Mouse (Mus musculus) left cerebral cortex, postnatal 4 days (tissue): ENCODE measurements around the gene Itgad. TPM values are rescaled to one million over a fixed set of nuclear protein-coding genes. Genes with fewer than 3 reads are reported as not detected.
A peak's percentile ranks its signal among the peaks of the same experiment; 100 is the strongest.

Source experiments
- DNase-seq: peaks from one replicate; pipeline ENCODE4 v3.0.0-alpha.2; 2022
- intact Hi-C: fragments of 180-260 bp; cut with DNase I; formaldehyde crosslinking; loops from one replicate; pipeline ENCODE4 v1.15.1; 2025
- total RNA-seq, 2 experiments: library from RNA; stranded (reverse); gene quantifications; 2 replicates each; pipeline ENCODE4 v1.2.3; 2021

Gene Itgad
- total RNA-seq, 2 experiments from 2014 or later: 0.22 to 0.66 TPM

- intact Hi-C loops: loop anchor here (10.0 kb wide), 1 partner anchor 175 kb away; the partner anchor contains the start of gene Rgs10
- DNase-seq: peak; percentile 43
These were observed 86.1 kb downstream of the Itgad start for GRCm38 (mm10) chr7:128240131-128240784.

GRCm38 (mm10) chr7:128242331-128242730 is 88.2 kb downstream of the Itgad start:
- no peak for DNase-seq
- intact Hi-C loops: loop anchor here (10.0 kb wide), 1 partner anchor 172 kb away; the partner anchor contains the start of gene Rgs10

GRCm38 (mm10) chr7:128243921-128244320 is 89.7 kb downstream of the Itgad start:
- intact Hi-C loops: loop anchor here (10.0 kb wide), 1 partner anchor 171 kb away; the partner anchor contains the start of gene Rgs10
- no peak for DNase-seq

- no peak for DNase-seq
- intact Hi-C loops: loop anchor here (5.0 to 10.0 kb wide), 3 partner anchors 103 to 448 kb away; partner anchors contain the start of gene Rgs10
These were observed 90.3 kb downstream of the Itgad start for GRCm38 (mm10) chr7:128244410-128245025.

- no peak for DNase-seq
- intact Hi-C loops: loop anchor here (5.0 to 10.0 kb wide), 3 partner anchors 102 to 447 kb away; partner anchors contain the start of gene Rgs10
These were observed 91.4 kb downstream of the Itgad start for GRCm38 (mm10) chr7:128245547-128245946.

GRCm38 (mm10) chr7:128246496-128247391 is 92.6 kb downstream of the Itgad start, which contains the start of gene Tgfb1i1:
Gene Tgfb1i1 (plus strand): TSS chr7:128246812.
- intact Hi-C loops: loop anchor here (5.0 to 10.0 kb wide), 3 partner anchors 101 to 446 kb away; partner anchors contain the start of gene Rgs10

GRCm38 (mm10) chr7:128247443-128247842 is 93.3 kb downstream of the Itgad start:
- DNase-seq: peak; percentile 89
- intact Hi-C loops: loop anchor here (5.0 to 10.0 kb wide), 3 partner anchors 100 to 445 kb away; partner anchors contain the start of gene Rgs10

More at GRCm38 (mm10) chr7:128246496-128247391, 92.6 kb downstream of the Itgad start, which contains the start of gene Tgfb1i1:
- peak; percentile 45 for DNase-seq

GRCm38 (mm10) chr7:128248081-128249042 is 94.2 kb downstream of the Itgad start:
- DNase-seq: no peak
- intact Hi-C loops: loop anchor here (5.0 to 10.0 kb wide), 3 partner anchors 99 to 444 kb away; partner anchors contain the start of gene Rgs10

- intact Hi-C loops: loop anchor here (5.0 to 10.0 kb wide), 3 partner anchors 97 to 442 kb away; partner anchors contain the start of gene Rgs10
- no peak for DNase-seq
These were observed 95.8 kb downstream of the Itgad start for GRCm38 (mm10) chr7:128249998-128250397.

- intact Hi-C loops: no loop called here
- DNase-seq: no peak
These were observed 97.8 kb downstream of the Itgad start for GRCm38 (mm10) chr7:128251946-128252345.

- peak; percentile 48 for DNase-seq
- intact Hi-C loops: no loop called here
These were observed 98.4 kb downstream of the Itgad start for GRCm38 (mm10) chr7:128252609-128253008.

- intact Hi-C loops: no loop called here
- DNase-seq: no peak
These were observed 100.8 kb downstream of the Itgad start for GRCm38 (mm10) chr7:128254978-128255377.

- intact Hi-C loops: no loop called here
- no peak for DNase-seq
These were observed 101.6 kb downstream of the Itgad start for GRCm38 (mm10) chr7:128255757-128256156.

- no peak for DNase-seq
- intact Hi-C loops: no loop called here
These were observed 102.7 kb downstream of the Itgad start for GRCm38 (mm10) chr7:128256783-128257334.

GRCm38 (mm10) chr7:128265411-128265810 is 111.2 kb downstream of the Itgad start, which contains the start of gene Slc5a2:
Gene Slc5a2 (plus strand): TSS chr7:128265657.
- intact Hi-C loops: no loop called here
- no peak for DNase-seq

GRCm38 (mm10) chr7:128266056-128266455 is 111.9 kb downstream of the Itgad start:
- DNase-seq: no peak
- intact Hi-C loops: no loop called here

GRCm38 (mm10) chr7:128267391-128267790 is 113.2 kb downstream of the Itgad start:
- intact Hi-C loops: no loop called here
- no peak for DNase-seq

GRCm38 (mm10) chr7:128267813-128268212 is 113.6 kb downstream of the Itgad start:
- no peak for DNase-seq
- intact Hi-C loops: no loop called here

- intact Hi-C loops: no loop called here
- no peak for DNase-seq
These were observed 116.3 kb downstream of the Itgad start for GRCm38 (mm10) chr7:128270431-128270850.
